Mouse (Mus musculus): Measurements from ENCODE around the gene Mrpl37.

DNA sequence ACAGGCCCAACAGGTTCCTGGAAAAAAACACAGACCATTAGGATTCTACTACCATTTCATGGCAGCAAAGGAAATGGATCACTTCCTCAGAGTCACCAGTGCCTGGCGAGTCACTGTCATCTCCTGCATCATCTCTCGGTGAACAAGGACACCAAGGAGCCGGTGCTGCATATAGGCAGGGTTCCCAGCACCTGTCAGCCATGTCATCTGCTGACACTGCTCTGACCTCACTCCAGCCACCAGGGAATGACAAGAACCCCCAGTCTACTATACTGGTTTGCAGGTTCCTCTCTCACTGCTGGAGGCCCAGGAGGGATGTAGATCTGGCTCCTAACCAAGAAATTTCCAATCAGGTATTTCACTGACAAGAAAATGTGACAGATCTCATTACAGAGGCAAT, 10.6 kb downstream of the Mrpl37 start:
- TF ChIP-seq CTCF (IDR thresholded peaks at IDR 0.05; ENCODE audit: low read depth, low read length): no peak
- no peak for TF ChIP-seq POLR2A (IDR thresholded peaks at IDR 0.05; ENCODE audit: borderline replicate concordance, low read depth, low read length)
